Mouse (Mus musculus): Measurements from ENCODE around the gene Psen1.

- no peak for TF ChIP-seq CTCF (IDR thresholded peaks at IDR 0.05; ENCODE audit: control insufficient read depth, insufficient read depth, insufficient read length)
- no peak for TF ChIP-seq MYOD1 (IDR thresholded peaks at IDR 0.05; ENCODE audit: control insufficient read depth, insufficient read length, low read depth)
- no peak for TF ChIP-seq USF1 (IDR thresholded peaks at IDR 0.05; ENCODE audit: low read depth)
- no peak for TF ChIP-seq MAX (IDR thresholded peaks at IDR 0.05)
These were observed 93.8 kb downstream of the Psen1 start for GRCm38 (mm10) chr12:83781640-83782278.
